Mouse (Mus musculus) olfactory bulb, adult 2 months (tissue): ENCODE results near the gene Cradd. TPM values are rescaled to one million over a fixed set of nuclear protein-coding genes. Genes with fewer than 3 reads are reported as not detected.

Experiments used
- H3K27ac ChIP-seq: fragments of 200-500 bp; 2 replicates; pipeline ENCODE4 v1.5.1; 2012; ENCODE audit warnings: low read depth, low read length; ENCODE audit not compliant: insufficient read depth
- H3K4me1 ChIP-seq: fragments of 200-500 bp; 2 replicates; pipeline ENCODE4 v1.6.1; 2012; ENCODE audit warnings: low read length; ENCODE audit not compliant: control insufficient read depth, insufficient read depth
- H3K4me3 ChIP-seq: fragments of 200-500 bp; 2 replicates; pipeline ENCODE4 v1.5.1; 2012; ENCODE audit warnings: mild to moderate bottlenecking, low read depth, low read length, moderate library complexity; ENCODE audit not compliant: insufficient read depth
- CTCF ChIP-seq: fragments of 200-500 bp; IDR thresholded peaks from 2 replicates; pipeline ENCODE4 v1.5.1; 2012; ENCODE audit warnings: low read depth, mild to moderate bottlenecking, low read length, moderate library complexity; ENCODE audit not compliant: insufficient read depth
- POLR2A ChIP-seq: fragments of 200-500 bp; IDR thresholded peaks from 2 replicates; pipeline ENCODE4 v1.6.1; 2012; ENCODE audit warnings: mild to moderate bottlenecking, low read depth, low read length, moderate library complexity; ENCODE audit not compliant: insufficient read depth
- WGBS: fragments of 180-500 bp; shearing (Covaris S2); methylation state at CpG from one replicate; pipeline ENCODE4 v1.1.7; 2018; 5-methylcytosine and 5-hydroxymethylcytosine counted together
- polyA plus RNA-seq: library from polyadenylated mRNA; stranded (reverse); fragments of >200 nt; gene quantifications from 2 replicates; pipeline ENCODE4 v1.2.4, GENCODE M21; 2012; ENCODE audit warnings: low replicate concordance; ENCODE audit not compliant: missing spikeins, insufficient read depth, insufficient read length

Gene Cradd
- polyA plus RNA-seq, 1 experiment = not detected

- Histone ChIP-seq H3K4me3 (no peak overlapping the region), H3K4me1 (peaks cover 3% of the 10 kb centered on the region; the same call in 1 of the 2 replicates), H3K27ac (no peak overlapping the region)
- TF ChIP-seq POLR2A (no peak), CTCF (no peak)
- WGBS = 69% methylated on average over 18 of the region's 18 CpGs
These were observed 105.8 kb downstream of the Cradd start for GRCm38 (mm10) chr10:95217956-95218682.

GRCm38 (mm10) chr10:95215324-95215723, 108.6 kb downstream of the Cradd start:
- H3K4me1 ChIP-seq = peaks cover 7% of the 10 kb centered on the region
- no peak overlapping the region for H3K4me3 ChIP-seq
- WGBS = 96% methylated on average over 15 of the region's 15 CpGs
- no peak for TF ChIP-seq POLR2A
- no peak for TF ChIP-seq CTCF
- no peak overlapping the region for H3K27ac ChIP-seq

- Histone ChIP-seq H3K4me3 (no peak overlapping the region), H3K4me1 (peaks cover 7% of the 10 kb centered on the region), H3K27ac (no peak overlapping the region)
- TF ChIP-seq POLR2A (no peak), CTCF (no peak)
- 93% methylated on average over 9 of the region's 9 CpGs for WGBS
These were observed 110.1 kb downstream of the Cradd start for GRCm38 (mm10) chr10:95213820-95214219.

GRCm38 (mm10) chr10:95213311-95213710, 110.6 kb downstream of the Cradd start:
- Histone ChIP-seq H3K4me3 (no peak overlapping the region), H3K4me1 (peaks cover 7% of the 10 kb centered on the region), H3K27ac (no peak overlapping the region)
- TF ChIP-seq CTCF (no peak), POLR2A (no peak)
- 94% methylated on average over 8 of the region's 8 CpGs for WGBS

- TF ChIP-seq CTCF (no peak), POLR2A (no peak)
- H3K4me1 ChIP-seq = peaks cover 4% of the 10 kb centered on the region
- H3K4me3 ChIP-seq = no peak overlapping the region
- no peak overlapping the region for H3K27ac ChIP-seq
- WGBS = 92% methylated on average over 8 of the region's 8 CpGs
These were observed 112.3 kb downstream of the Cradd start for GRCm38 (mm10) chr10:95211660-95212059.

- Histone ChIP-seq H3K4me1 (peaks cover 4% of the 10 kb centered on the region), H3K27ac (no peak overlapping the region), H3K4me3 (no peak overlapping the region)
- no peak for TF ChIP-seq POLR2A
- TF ChIP-seq CTCF = no peak
- WGBS = 74% methylated on average over 7 of the region's 7 CpGs
These were observed 113.1 kb downstream of the Cradd start for GRCm38 (mm10) chr10:95210664-95211372.

GRCm38 (mm10) chr10:95210167-95210566, 113.8 kb downstream of the Cradd start:
- WGBS = 82% methylated on average over 4 of the region's 4 CpGs
- Histone ChIP-seq H3K4me1 (peaks cover 4% of the 10 kb centered on the region), H3K4me3 (no peak overlapping the region), H3K27ac (no peak overlapping the region)
- TF ChIP-seq POLR2A = no peak
- TF ChIP-seq CTCF = no peak

- no peak for TF ChIP-seq CTCF
- TF ChIP-seq POLR2A = no peak
- Histone ChIP-seq H3K4me3 (no peak overlapping the region), H3K4me1 (peaks cover 2% of the 10 kb centered on the region), H3K27ac (no peak overlapping the region)
- WGBS = 84% methylated on average over 8 of the region's 8 CpGs
These were observed 116.5 kb downstream of the Cradd start for GRCm38 (mm10) chr10:95207423-95207822.

- 95% methylated on average over 8 of the region's 8 CpGs for WGBS
These were observed 122.4 kb downstream of the Cradd start for GRCm38 (mm10) chr10:95201514-95201913.

More at GRCm38 (mm10) chr10:95201514-95201913, 122.4 kb downstream of the Cradd start:
- H3K4me1 ChIP-seq = peaks cover 3% of the 10 kb centered on the region; the same call in 1 of the 2 replicates
- H3K27ac ChIP-seq = no peak overlapping the region
- TF ChIP-seq POLR2A (no peak), CTCF (no peak)
- H3K4me3 ChIP-seq = no peak overlapping the region
